Mouse (Mus musculus) embryonic facial prominence, embryonic 15.5 days (tissue): ENCODE data around the gene Ap4e1. TPM values are rescaled to one million over a fixed set of nuclear protein-coding genes. Genes with fewer than 3 reads are reported as not detected.

Experiments used
- ATAC-seq: fragments of 200-750 bp; cut with Nextera tagmentation; 2 replicates; pipeline ENCODE4 v1.8.0; 2017; ENCODE audit warnings: low read depth, moderate TSS enrichment; ENCODE audit not compliant: insufficient number of reproducible peaks, low FRiP score, low TSS enrichment
- H3K27ac ChIP-seq: fragments of 300-500 bp; sonication (generic); replicated peaks from 2 replicates; pipeline ENCODE4 v1.5.1; 2015; ENCODE audit warnings: mild to moderate bottlenecking, inconsistent platforms
- H3K27me3 ChIP-seq: fragments of 300-500 bp; sonication (generic); 2 replicates; pipeline ENCODE4 v1.6.1; 2015; ENCODE audit warnings: inconsistent platforms
- H3K36me3 ChIP-seq: fragments of 300-500 bp; sonication (generic); 2 replicates; pipeline ENCODE4 v1.6.1; 2015; ENCODE audit warnings: mild to moderate bottlenecking, inconsistent platforms
- H3K4me1 ChIP-seq: fragments of 300-500 bp; sonication (generic); 2 replicates; pipeline ENCODE4 v1.6.1; 2015; ENCODE audit warnings: inconsistent platforms
- H3K4me2 ChIP-seq: fragments of 300-500 bp; sonication (generic); replicated peaks from 2 replicates; pipeline ENCODE4 v1.6.1; 2015; ENCODE audit warnings: mild to moderate bottlenecking, inconsistent platforms
- H3K4me3 ChIP-seq: fragments of 300-500 bp; sonication (generic); replicated peaks from 2 replicates; pipeline ENCODE4 v1.5.1; 2015; ENCODE audit warnings: mild to moderate bottlenecking, inconsistent platforms
- H3K9ac ChIP-seq: fragments of 300-500 bp; sonication (generic); 2 replicates; pipeline ENCODE4 v1.6.1; 2015; ENCODE audit warnings: inconsistent platforms
- H3K9me3 ChIP-seq: fragments of 300-500 bp; sonication (generic); replicated peaks from 2 replicates; pipeline ENCODE4 v1.6.1; 2016; ENCODE audit warnings: inconsistent platforms
- WGBS: fragments of 180-500 bp; shearing (Covaris S2); methylation state at CpG from one replicate; pipeline ENCODE4 v1.1.7; 2015; 5-methylcytosine and 5-hydroxymethylcytosine counted together
- polyA plus RNA-seq: library from polyadenylated mRNA; unstranded; fragments of >200 nt; fragmentation: Nextera tagmentation; extraction: Ambion mirVana; gene quantifications from 2 replicates; pipeline ENCODE4 v1.2.1, GENCODE M21; 2015

Gene Ap4e1
- polyA plus RNA-seq, 1 experiment from 2014 or later: 10.9 TPM

GRCm38 (mm10) chr2:127006634-127007370 is 1.7 kb upstream of the Ap4e1 start:
- 0 out of 2 replicates have a peak overlapping the region, but pooled peaks have one; percentile 14 for H3K27ac ChIP-seq
- H3K9ac ChIP-seq: no peak overlapping the region
- H3K36me3 ChIP-seq: no peaks in the 10 kb centered on the region; the same call in 1 of the 2 replicates
- no peaks in the 10 kb centered on the region for H3K9me3 ChIP-seq
- H3K27me3 ChIP-seq: no peaks in the 10 kb centered on the region
- H3K4me3 ChIP-seq: peak overlapping the region; percentile 33
- 40% methylated on average over 12 of the region's 12 CpGs for WGBS
- peaks cover 9% of the 10 kb centered on the region for H3K4me1 ChIP-seq
- peak overlapping the region; percentile 36 for H3K4me2 ChIP-seq
- ATAC-seq: peak; percentile 16; the same call in 1 of the 2 replicates

DNA sequence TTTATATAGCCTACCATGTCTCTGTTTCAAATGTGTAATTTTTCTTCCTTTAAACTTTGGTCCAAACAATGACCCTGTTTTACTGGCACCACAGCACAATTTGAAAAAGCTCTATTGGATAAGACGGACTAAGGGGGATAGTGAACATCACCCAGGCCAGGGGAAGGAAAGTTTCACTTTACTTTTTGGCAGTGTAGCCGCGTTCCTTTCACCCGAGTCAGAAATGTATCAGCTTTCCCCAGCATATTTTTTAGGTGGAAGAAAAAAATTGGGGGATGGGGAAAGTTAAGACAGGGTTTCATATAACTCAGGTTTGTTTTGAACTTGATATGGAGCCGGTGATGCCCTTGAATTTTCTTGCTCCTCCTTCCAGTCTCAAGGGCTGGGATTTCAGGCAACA is 1.0 kb upstream of the Ap4e1 start:
- 45% methylated on average over 5 of the region's 5 CpGs for WGBS
- no peak overlapping the region for H3K4me3 ChIP-seq

DNA sequence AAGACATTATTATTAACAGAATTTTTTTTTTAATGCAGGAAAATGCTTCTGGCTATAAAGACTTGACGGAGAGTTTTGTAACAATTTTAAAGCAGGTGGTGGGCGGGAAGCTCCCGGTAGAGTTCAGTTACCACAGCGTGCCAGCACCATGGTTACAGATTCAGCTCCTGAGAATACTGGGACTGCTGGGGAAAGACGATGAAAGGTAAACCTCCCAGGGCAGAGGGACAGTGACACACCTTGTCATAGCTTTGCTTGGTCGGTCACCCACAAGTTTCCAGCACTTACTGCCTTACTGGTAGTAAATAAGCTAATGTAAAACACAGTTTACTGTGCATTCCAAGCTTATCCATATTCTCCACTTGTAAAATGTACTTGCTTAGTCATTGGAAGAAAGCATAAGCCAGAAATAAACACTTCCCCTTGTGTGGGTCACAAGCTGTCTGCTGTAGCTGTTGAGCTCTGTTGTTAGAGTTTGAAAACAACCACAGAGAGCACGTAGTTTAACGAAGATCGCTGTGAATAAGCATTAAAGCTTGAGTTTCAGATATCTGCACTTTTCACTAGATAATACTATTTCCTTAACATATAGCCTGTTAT is 26.6 kb downstream of the Ap4e1 start:
- Histone ChIP-seq H3K9ac (no peak overlapping the region), H3K27ac (no peak overlapping the region), H3K9me3 (no peaks in the 10 kb centered on the region), H3K36me3 (peaks cover 49% of the 10 kb centered on the region), H3K4me1 (no peaks in the 10 kb centered on the region), H3K4me3 (no peak overlapping the region), H3K4me2 (no peak overlapping the region), H3K27me3 (no peaks in the 10 kb centered on the region)
- ATAC-seq: no peak
- WGBS: 92% methylated on average over 9 of the region's 9 CpGs

More for the DNA sequence above, 1.0 kb upstream of the Ap4e1 start:
- H3K9ac ChIP-seq: no peak overlapping the region
- H3K4me1 ChIP-seq: peaks cover 9% of the 10 kb centered on the region
- H3K27me3 ChIP-seq: no peaks in the 10 kb centered on the region
- ATAC-seq: no peak
- peaks cover 3% of the 10 kb centered on the region for H3K36me3 ChIP-seq
- no peaks in the 10 kb centered on the region for H3K9me3 ChIP-seq
- H3K4me2 ChIP-seq: no peak overlapping the region
- no peak overlapping the region for H3K27ac ChIP-seq

DNA sequence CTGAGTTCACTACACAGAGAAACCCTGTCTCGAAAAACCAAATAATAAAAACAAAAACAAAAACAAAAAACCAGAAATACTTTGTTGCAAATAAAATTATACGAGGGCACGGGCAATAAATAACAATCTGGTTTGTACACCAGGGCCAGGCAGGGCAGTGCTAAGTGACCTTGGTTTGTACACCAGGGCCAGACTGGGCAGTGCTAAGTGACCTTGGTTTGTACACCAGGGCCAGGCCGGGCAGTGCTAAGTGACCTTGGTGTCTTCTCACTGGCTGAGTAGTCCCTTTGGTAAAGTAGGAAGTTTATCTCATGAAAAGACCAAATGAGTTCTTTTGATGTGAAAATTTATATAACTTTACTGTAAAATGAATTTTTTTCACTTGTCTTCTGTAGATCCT is 28.8 kb downstream of the Ap4e1 start:
- H3K9ac ChIP-seq: no peak overlapping the region
- no peaks in the 10 kb centered on the region for H3K9me3 ChIP-seq
- no peak overlapping the region for H3K4me3 ChIP-seq
- WGBS: 94% methylated on average over 4 of the region's 4 CpGs
- H3K27me3 ChIP-seq: no peaks in the 10 kb centered on the region
- H3K36me3 ChIP-seq: peaks cover 46% of the 10 kb centered on the region
- H3K27ac ChIP-seq: no peak overlapping the region
- H3K4me1 ChIP-seq: no peaks in the 10 kb centered on the region
- no peak overlapping the region for H3K4me2 ChIP-seq
- ATAC-seq: no peak

- Histone ChIP-seq H3K4me2 (no peak overlapping the region), H3K27ac (no peak overlapping the region), H3K9ac (no peak overlapping the region), H3K4me1 (no peaks in the 10 kb centered on the region), H3K36me3 (peaks cover 48% of the 10 kb centered on the region), H3K27me3 (no peaks in the 10 kb centered on the region), H3K9me3 (no peaks in the 10 kb centered on the region), H3K4me3 (no peak overlapping the region)
- no peak for ATAC-seq
- 93% methylated on average over 9 of the region's 9 CpGs for WGBS
Observed at GRCm38 (mm10) chr2:127061471-127061870, 53.0 kb downstream of the Ap4e1 start.

DNA sequence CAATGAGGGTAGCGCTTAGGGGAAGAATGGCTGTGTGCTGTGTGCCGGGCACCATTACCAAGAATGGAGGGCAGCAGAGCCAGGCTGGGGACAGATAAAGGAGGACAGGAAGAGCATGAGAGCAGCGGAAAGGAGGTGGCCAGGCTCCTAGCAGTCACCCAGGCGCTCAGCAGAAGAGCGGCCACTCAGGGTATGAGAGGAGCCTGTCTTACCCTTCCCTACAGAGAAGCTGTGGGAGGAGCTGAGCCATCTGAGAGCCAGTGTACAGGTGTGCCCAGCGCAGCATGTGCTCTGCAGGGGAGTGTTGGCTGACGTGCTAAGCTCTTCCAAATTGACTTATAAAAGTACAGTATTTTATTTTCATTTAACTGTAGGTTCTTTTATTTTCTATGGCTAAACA is 60.3 kb downstream of the Ap4e1 start:
- no peak for ATAC-seq

GRCm38 (mm10) chr2:127069781-127070434 is 61.4 kb downstream of the Ap4e1 start:
- peak overlapping the region; percentile 59 for H3K9ac ChIP-seq
- peak overlapping the region; percentile 60 for H3K4me2 ChIP-seq
- H3K9me3 ChIP-seq: no peaks in the 10 kb centered on the region
- H3K4me3 ChIP-seq: peak overlapping the region; percentile 80
- WGBS: 11% methylated on average over 11 of the region's 11 CpGs
- H3K4me1 ChIP-seq: peaks cover 13% of the 10 kb centered on the region
- H3K36me3 ChIP-seq: peaks cover 15% of the 10 kb centered on the region
- H3K27ac ChIP-seq: peak overlapping the region; percentile 69; the same call in 1 of the 2 replicates
- ATAC-seq: no peak
- no peaks in the 10 kb centered on the region for H3K27me3 ChIP-seq

More for the DNA sequence above, 60.3 kb downstream of the Ap4e1 start:
- no peaks in the 10 kb centered on the region for H3K27me3 ChIP-seq
- peaks cover 13% of the 10 kb centered on the region for H3K4me1 ChIP-seq
- no peak overlapping the region for H3K27ac ChIP-seq
- H3K9ac ChIP-seq: no peak overlapping the region
- no peaks in the 10 kb centered on the region for H3K9me3 ChIP-seq
- H3K4me3 ChIP-seq: no peak overlapping the region
- 74% methylated on average over 7 of the region's 7 CpGs for WGBS
- no peak overlapping the region for H3K4me2 ChIP-seq
- H3K36me3 ChIP-seq: peaks cover 15% of the 10 kb centered on the region

DNA sequence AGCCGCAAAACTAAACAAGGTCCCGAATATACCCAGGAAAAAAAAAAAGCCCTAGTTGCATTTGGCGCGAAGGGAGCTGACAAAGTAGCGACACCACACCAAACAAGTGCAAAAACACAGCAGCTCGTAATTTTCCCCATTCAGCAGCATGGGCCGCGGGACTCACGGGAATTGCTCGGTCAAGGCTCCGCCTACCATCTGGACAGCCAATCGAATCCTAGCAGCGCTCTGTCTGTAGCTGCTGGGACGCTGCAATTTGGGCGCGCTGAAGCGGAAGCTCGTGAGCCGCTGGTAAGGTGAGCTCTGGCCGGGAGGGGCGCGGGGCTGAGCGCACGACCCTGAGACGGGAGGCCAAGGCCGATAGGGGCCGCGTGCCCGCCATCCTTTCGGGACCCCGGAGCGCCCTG is 61.9 kb downstream of the Ap4e1 start, which contains the start of gene Blvra:
TSS of gene Blvra (plus strand) at position 231 of the 407 bp plus-strand sequence.
- no peaks in the 10 kb centered on the region for H3K27me3 ChIP-seq
- peak within 1 kb of the TSS; percentile 59 for H3K9ac ChIP-seq
- peak; percentile 98 for ATAC-seq
- peaks cover 15% of the 10 kb centered on the region for H3K36me3 ChIP-seq
- peak within 1 kb of the TSS; percentile 71 for H3K27ac ChIP-seq
- peak within 1 kb of the TSS; percentile 80 for H3K4me3 ChIP-seq
- no peaks in the 10 kb centered on the region for H3K9me3 ChIP-seq
- H3K4me1 ChIP-seq: peaks cover 13% of the 10 kb centered on the region
- WGBS: under 1% methylated on average over 32 of the region's 32 CpGs
- H3K4me2 ChIP-seq: peak within 1 kb of the TSS; percentile 60

DNA sequence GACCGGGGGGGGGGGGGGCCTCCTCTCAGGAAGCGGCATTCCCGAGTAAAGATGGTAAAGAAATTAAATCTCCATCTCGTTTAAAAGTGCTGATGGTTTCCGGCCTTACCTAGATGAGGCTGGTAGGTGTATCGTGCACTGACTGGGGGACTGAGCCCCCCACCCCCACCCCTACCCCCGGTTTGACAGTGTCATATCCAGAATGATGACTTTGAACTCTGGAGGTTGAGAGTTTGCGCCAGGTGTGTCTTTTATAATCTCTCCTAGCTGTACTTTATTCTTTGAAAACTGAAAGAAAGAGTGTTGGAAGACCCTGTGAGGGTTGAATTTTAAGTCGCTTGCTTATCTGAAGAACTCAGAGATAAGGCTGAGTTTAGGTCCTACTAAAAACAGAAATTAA is 62.4 kb downstream of the Ap4e1 start:
- Histone ChIP-seq H3K9ac (peak overlapping the region; percentile 59), H3K9me3 (no peaks in the 10 kb centered on the region), H3K36me3 (peaks cover 12% of the 10 kb centered on the region), H3K27me3 (no peaks in the 10 kb centered on the region), H3K4me3 (peak overlapping the region; percentile 80), H3K4me1 (peaks cover 13% of the 10 kb centered on the region), H3K4me2 (peak overlapping the region; percentile 60), H3K27ac (peak overlapping the region; percentile 71)
- ATAC-seq: peak; percentile 13; the same call in 1 of the 2 replicates
- WGBS: 11% methylated on average over 9 of the region's 9 CpGs

GRCm38 (mm10) chr2:127074116-127074515 is 65.6 kb downstream of the Ap4e1 start:
- no peak overlapping the region for H3K9ac ChIP-seq
- WGBS: 95% methylated on average over 2 of the region's 2 CpGs

GRCm38 (mm10) chr2:127077611-127078010 is 69.1 kb downstream of the Ap4e1 start:
- Histone ChIP-seq H3K4me1 (no peaks in the 10 kb centered on the region), H3K36me3 (no peaks in the 10 kb centered on the region), H3K27me3 (no peaks in the 10 kb centered on the region), H3K9me3 (no peaks in the 10 kb centered on the region), H3K4me2 (no peak overlapping the region), H3K27ac (no peak overlapping the region), H3K4me3 (no peak overlapping the region), H3K9ac (no peak overlapping the region)
- no peak for ATAC-seq
- WGBS: 73% methylated on average over 9 of the region's 9 CpGs

More at GRCm38 (mm10) chr2:127074116-127074515, 65.6 kb downstream of the Ap4e1 start:
- no peak overlapping the region for H3K4me3 ChIP-seq
- no peaks in the 10 kb centered on the region for H3K9me3 ChIP-seq
- no peaks in the 10 kb centered on the region for H3K36me3 ChIP-seq
- peaks cover 13% of the 10 kb centered on the region for H3K4me1 ChIP-seq
- no peak overlapping the region for H3K4me2 ChIP-seq
- no peak overlapping the region for H3K27ac ChIP-seq
- no peak for ATAC-seq
- H3K27me3 ChIP-seq: no peaks in the 10 kb centered on the region
